Mouse (Mus musculus) small intestine, adult 2 months (tissue): Measurements from ENCODE around the gene Nkiras1. TPM values are rescaled to one million over a fixed set of nuclear protein-coding genes. Genes with fewer than 3 reads are reported as not detected.
"Not testable (repeated sequence)": the region's sequence is repeated elsewhere in the genome, so short reads cannot be mapped to it uniquely, and the experiment has no call there.

ENCODE experiments used
- H3K27ac ChIP-seq: fragments of 200-500 bp; 2 replicates; pipeline ENCODE4 v1.5.1; 2012; ENCODE audit warnings: low read depth, low read length, control low read depth, inconsistent platforms; ENCODE audit not compliant: insufficient read depth
- H3K27me3 ChIP-seq: fragments of 200-500 bp; 2 replicates; pipeline ENCODE4 v1.6.1; 2012; ENCODE audit warnings: mild to moderate bottlenecking, moderate library complexity, low read length, inconsistent platforms; ENCODE audit not compliant: control insufficient read depth, insufficient read depth
- H3K36me3 ChIP-seq: fragments of 200-500 bp; 2 replicates; pipeline ENCODE4 v1.6.1; 2012; ENCODE audit warnings: mild to moderate bottlenecking, low read length, control low read depth, inconsistent platforms; ENCODE audit not compliant: control insufficient read depth, insufficient read depth
- H3K4me1 ChIP-seq: fragments of 200-500 bp; 2 replicates; pipeline ENCODE4 v1.6.1; 2012; ENCODE audit warnings: low read length, inconsistent platforms, mixed read lengths; ENCODE audit not compliant: control insufficient read depth, insufficient read depth, insufficient read length
- H3K4me3 ChIP-seq: fragments of 200-500 bp; 2 replicates; pipeline ENCODE4 v1.5.1; 2012; ENCODE audit warnings: low read depth, mild to moderate bottlenecking, control low read depth, inconsistent platforms, low read length, moderate library complexity
- CTCF ChIP-seq: fragments of 200-500 bp; IDR thresholded peaks from 2 replicates; pipeline ENCODE4 v1.5.1; 2012; ENCODE audit warnings: low read depth, mild to moderate bottlenecking, control low read depth, inconsistent platforms, low read length, moderate library complexity, mixed read lengths; ENCODE audit not compliant: insufficient replicate concordance, insufficient read length; ENCODE audit errors: extremely low read depth
- POLR2A ChIP-seq: fragments of 200-500 bp; IDR thresholded peaks from 2 replicates; pipeline ENCODE4 v1.6.1; 2012; ENCODE audit warnings: low read depth, mild to moderate bottlenecking, control low read depth, inconsistent platforms, low read length, moderate library complexity
- WGBS: fragments of 180-500 bp; shearing (Covaris S2); methylation state at CpG from one replicate; pipeline ENCODE4 v1.1.7; 2018; 5-methylcytosine and 5-hydroxymethylcytosine counted together
- polyA plus RNA-seq: library from polyadenylated mRNA; depleted of rRNA; stranded (reverse); fragments of >200 nt; gene quantifications from 2 replicates; pipeline ENCODE4 v1.2.3, GENCODE M21; 2012

Gene Nkiras1
- polyA plus RNA-seq, 1 experiment, result 2.1 TPM

GRCm38 (mm10) chr14:18233981-18234960 lies 36.7 kb upstream of the Nkiras1 start:
- TF ChIP-seq CTCF, result no peak
- TF ChIP-seq POLR2A, result no peak
- Histone ChIP-seq H3K27me3 (no peaks in the 10 kb centered on the region), H3K4me1 (peaks cover 9% of the 10 kb centered on the region; the same call in 1 of the 2 replicates), H3K36me3 (0 out of 2 replicates have a peak, but pooled peaks cover 2% of the 10 kb centered on the region), H3K27ac (peak overlapping the region; percentile 98), H3K4me3 (no peak overlapping the region)
- 9% methylated on average over 5 of the region's 5 CpGs for WGBS

- not testable (repeated sequence) for H3K4me3 ChIP-seq, H3K4me1 ChIP-seq, H3K27me3 ChIP-seq, H3K36me3 ChIP-seq
- peak overlapping the region; percentile 25 for H3K27ac ChIP-seq
- WGBS, result 22% methylated on average over 2 of the region's 2 CpGs
Observed at GRCm38 (mm10) chr14:18236496-18237235, 34.3 kb upstream of the Nkiras1 start.

DNA sequence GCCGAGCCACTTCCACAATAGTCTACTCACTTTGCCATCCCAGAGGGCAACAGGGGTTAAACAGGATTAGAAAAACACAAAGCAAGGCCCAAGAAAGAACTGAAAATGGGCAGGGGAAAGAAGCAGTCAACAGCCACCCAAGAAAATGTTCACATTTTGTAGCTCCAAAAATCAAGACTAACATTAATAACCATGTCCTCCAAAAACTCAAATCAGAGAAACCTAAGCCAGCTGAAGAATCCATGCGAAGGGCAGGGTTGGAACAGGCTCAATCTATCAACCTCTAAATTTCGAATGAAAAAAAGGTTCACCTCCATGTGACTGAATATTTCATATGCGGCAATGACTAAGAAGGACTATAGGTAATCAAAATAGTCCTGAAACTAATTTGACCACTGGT lies 33.6 kb upstream of the Nkiras1 start:
- WGBS, result 61% methylated on average over 4 of the region's 4 CpGs
- TF ChIP-seq POLR2A (no peak), CTCF (no peak)
- peak overlapping the region; percentile 92 for H3K27ac ChIP-seq
- no peaks in the 10 kb centered on the region for H3K27me3 ChIP-seq
- H3K4me1 ChIP-seq, result peaks cover 9% of the 10 kb centered on the region; the same call in 1 of the 2 replicates
- H3K36me3 ChIP-seq, result no peaks in the 10 kb centered on the region
- no peak overlapping the region for H3K4me3 ChIP-seq

- Histone ChIP-seq H3K4me3 (peak overlapping the region; percentile 87), H3K27ac (peak overlapping the region; percentile 99), H3K36me3 (no peaks in the 10 kb centered on the region), H3K27me3 (no peaks in the 10 kb centered on the region), H3K4me1 (peaks cover 9% of the 10 kb centered on the region; the same call in 1 of the 2 replicates)
- WGBS, result under 1% methylated on average over 71 of the region's 71 CpGs
- no peak; the same call in 1 of the 2 replicates for TF ChIP-seq POLR2A
- TF ChIP-seq CTCF, result no peak
Observed at GRCm38 (mm10) chr14:18238131-18238749, 32.7 kb upstream of the Nkiras1 start.

DNA sequence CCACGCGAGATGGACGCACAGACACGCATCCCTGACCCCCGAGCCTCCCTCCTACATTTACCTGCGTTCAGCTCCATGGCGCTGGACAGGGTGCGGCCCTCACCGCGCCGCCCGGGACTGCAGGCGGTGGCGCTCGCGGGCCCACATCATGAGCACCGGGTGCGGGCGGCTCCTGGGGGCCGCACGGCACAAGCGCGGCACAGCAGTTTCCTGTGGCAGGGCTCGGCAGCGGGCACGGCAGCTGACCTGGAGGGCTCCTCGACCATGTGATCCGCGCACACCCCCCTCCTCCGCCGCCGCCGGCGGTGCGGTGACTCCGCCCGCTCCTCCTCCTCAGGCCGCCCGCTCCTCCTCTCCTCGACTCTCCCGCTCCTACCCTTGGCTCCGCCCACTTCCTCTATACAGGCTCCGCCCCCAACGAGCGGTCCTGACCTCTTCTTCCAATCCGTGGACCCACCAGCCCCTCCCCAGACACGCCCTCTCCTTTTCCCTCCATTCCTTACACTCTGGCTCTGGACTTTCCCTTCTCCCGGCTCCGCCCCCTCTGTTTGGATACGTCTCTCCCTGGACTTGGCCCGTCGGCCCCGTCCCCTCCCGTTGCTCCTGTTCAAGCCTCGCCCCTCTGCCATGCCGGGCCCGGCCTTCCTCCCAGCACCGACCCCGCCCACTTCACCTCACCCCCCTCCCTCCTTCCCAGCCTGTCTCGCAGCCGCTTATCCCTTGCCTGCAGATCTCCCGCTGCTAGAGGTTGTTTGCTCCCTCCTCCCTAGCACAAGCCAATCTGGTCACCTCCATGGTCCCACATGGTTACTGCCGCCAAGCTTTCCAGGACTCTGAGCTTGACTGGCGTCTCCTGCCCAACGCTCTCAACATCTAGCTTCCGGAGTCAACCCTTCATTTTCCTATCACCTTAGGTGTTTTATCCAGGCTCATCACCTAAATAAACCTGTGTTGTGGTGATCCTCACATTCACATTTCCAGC lies 31.9 kb upstream of the Nkiras1 start, which contains the start of gene Nr1d2:
TSS of gene Nr1d2 (minus strand) at position 378 of the 982 bp plus-strand sequence.
- 1% methylated on average over 60 of the region's 66 CpGs for WGBS
- Histone ChIP-seq H3K36me3 (no peaks in the 10 kb centered on the region), H3K27me3 (no peaks in the 10 kb centered on the region), H3K4me3 (peak within 1 kb of the TSS; percentile 87), H3K27ac (peak within 1 kb of the TSS; percentile 99), H3K4me1 (peaks cover 9% of the 10 kb centered on the region; the same call in 1 of the 2 replicates)
- TF ChIP-seq CTCF (no peak), POLR2A (peak; percentile 76)

- H3K4me3 ChIP-seq, result no peak overlapping the region
- no peaks in the 10 kb centered on the region for H3K36me3 ChIP-seq
- peaks cover 4% of the 10 kb centered on the region; the same call in 1 of the 2 replicates for H3K4me1 ChIP-seq
- H3K27me3 ChIP-seq, result no peaks in the 10 kb centered on the region
- 62% methylated on average over 7 of the region's 7 CpGs for WGBS
- no peak overlapping the region for H3K27ac ChIP-seq
- TF ChIP-seq CTCF, result no peak
- no peak for TF ChIP-seq POLR2A
Observed at GRCm38 (mm10) chr14:18240132-18240531, 30.8 kb upstream of the Nkiras1 start.
